In genomic region chr11:100628056-100628455, GRCm38 (mm10) we compare ENCODE assay signal across 23 mouse cellular contexts. TPM values are rescaled to one million over a fixed set of nuclear protein-coding genes. Genes with fewer than 3 reads are reported as not detected.
DNase-seq lines count a peak whose midpoint lies in the region; ATAC-seq and TF ChIP-seq lines count a peak whose summit lies in the region.
"Had no signal": no experiment of that assay in that cellular context is flagged by ENCODE, and none has a peak within 500 bp of the region (broad histone marks: within the 10 kb centered on the region; RNA-seq: fewer than 3 reads in every experiment).

No protein-coding gene starts in this region.

- peaks cover 22% of the 10 kb centered on the region for H3K4me1 ChIP-seq in embryonic facial prominence, embryonic 13.5 days
- peaks cover 33% of the 10 kb centered on the region for H3K4me1 ChIP-seq in embryonic facial prominence, embryonic 10.5 days
- peaks cover 11% of the 10 kb centered on the region for H3K4me1 ChIP-seq in midbrain, embryonic 16.5 days (ENCODE audit: control insufficient read depth, insufficient read depth, low read length)
- peaks cover 26% of the 10 kb centered on the region for H3K4me1 ChIP-seq in midbrain, embryonic 15.5 days
- no peaks in the 10 kb centered on the region for H3K4me1 ChIP-seq in embryonic fibroblast, embryonic 13.5 days (ENCODE audit: control insufficient read depth, insufficient read depth, low read length)
- peaks cover 31% of the 10 kb centered on the region for H3K4me1 ChIP-seq in liver, postnatal 0 days (ENCODE audit: insufficient read depth)

- no peak for ATAC-seq in embryonic facial prominence, embryonic 13.5 days (ENCODE audit: insufficient number of reproducible peaks, insufficient read depth, low FRiP score, low TSS enrichment, low read depth)
- ATAC-seq in midbrain, embryonic 16.5 days = no peak
- ATAC-seq in midbrain, embryonic 15.5 days (replicated peaks) = no peak
- no peak for ATAC-seq in liver, postnatal 0 days
- ATAC-seq: liver, embryonic 12.5 days had no signal

- WGBS in embryonic facial prominence, embryonic 13.5 days = 86% methylated on average over 5 of the region's 5 CpGs
- 91% methylated on average over 5 of the region's 5 CpGs for WGBS in embryonic facial prominence, embryonic 10.5 days
- 93% methylated on average over 5 of the region's 5 CpGs for WGBS in midbrain, embryonic 16.5 days
- 93% methylated on average over 5 of the region's 5 CpGs for WGBS in midbrain, embryonic 15.5 days
- 64% methylated on average over 5 of the region's 5 CpGs for WGBS in liver, postnatal 0 days (ENCODE audit: insufficient replicate concordance)

- no peak for TF ChIP-seq EP300 in liver, postnatal 0 days (IDR thresholded peaks at IDR 0.05; ENCODE audit: low read depth)

- 0 out of 2 replicates have a peak overlapping the region, but pooled peaks have one; percentile 60 for H3K9ac ChIP-seq in embryonic facial prominence, embryonic 13.5 days
- peak overlapping the region; percentile 8; the same call in 1 of the 2 replicates for H3K9ac ChIP-seq in midbrain, embryonic 16.5 days (ENCODE audit: low read depth, low read length)
- no peak overlapping the region for H3K9ac ChIP-seq in midbrain, embryonic 15.5 days
- H3K9ac ChIP-seq in liver, postnatal 0 days (replicated peaks) = no peak overlapping the region
- H3K9ac ChIP-seq: forebrain, postnatal 0 days; heart, embryonic 13.5 days; limb, embryonic 13.5 days; liver, embryonic 12.5 days had no signal

- no peak for TF ChIP-seq CTCF in embryonic fibroblast, embryonic 13.5 days (IDR thresholded peaks at IDR 0.05; ENCODE audit: borderline replicate concordance, insufficient read depth, low read length)
- no peak for TF ChIP-seq CTCF in liver, postnatal 0 days (IDR thresholded peaks at IDR 0.05; ENCODE audit: low read depth)

- H3K36me3 ChIP-seq in embryonic facial prominence, embryonic 13.5 days = peaks cover 38% of the 10 kb centered on the region
- H3K36me3 ChIP-seq in embryonic facial prominence, embryonic 10.5 days (replicated peaks) = peaks cover 38% of the 10 kb centered on the region
- H3K36me3 ChIP-seq in midbrain, embryonic 16.5 days (ENCODE audit: control insufficient read depth, insufficient read depth, low read length) = 0 out of 2 replicates have a peak, but pooled peaks cover 2% of the 10 kb centered on the region
- H3K36me3 ChIP-seq in midbrain, embryonic 15.5 days (replicated peaks) = peaks cover 19% of the 10 kb centered on the region; the same call in 1 of the 2 replicates
- H3K36me3 ChIP-seq in liver, postnatal 0 days (replicated peaks; ENCODE audit: insufficient read depth, low read length) = peaks cover 19% of the 10 kb centered on the region

- H3K4me3 ChIP-seq in embryonic facial prominence, embryonic 13.5 days = no peak overlapping the region
- no peak overlapping the region for H3K4me3 ChIP-seq in embryonic facial prominence, embryonic 10.5 days
- H3K4me3 ChIP-seq in midbrain, embryonic 16.5 days (ENCODE audit: low read depth, low read length) = no peak overlapping the region
- H3K4me3 ChIP-seq in midbrain, embryonic 15.5 days = no peak overlapping the region
- H3K4me3 ChIP-seq in embryonic fibroblast, embryonic 13.5 days (ENCODE audit: insufficient read depth, low read length) = no peak overlapping the region
- H3K4me3 ChIP-seq in liver, postnatal 0 days (ENCODE audit: low read depth, low read length) = no peak overlapping the region
- H3K4me3 ChIP-seq: heart, adult 2 months; heart, embryonic 13.5 days; limb, embryonic 13.5 days; liver, embryonic 12.5 days; neural tube, embryonic 12.5 days had no signal

- TF ChIP-seq POLR2A in embryonic fibroblast, embryonic 13.5 days (IDR thresholded peaks at IDR 0.05; ENCODE audit: low read depth, low read length) = 0 out of 2 replicates have a peak, but pooled peaks have one; percentile 14

- no peaks in the 10 kb centered on the region for H3K9me3 ChIP-seq in embryonic facial prominence, embryonic 13.5 days
- H3K9me3 ChIP-seq in embryonic facial prominence, embryonic 10.5 days = no peaks in the 10 kb centered on the region
- H3K9me3 ChIP-seq in midbrain, embryonic 16.5 days (replicated peaks; ENCODE audit: control insufficient read depth, low read length, poor library complexity, severe bottlenecking) = no peaks in the 10 kb centered on the region
- H3K9me3 ChIP-seq in midbrain, embryonic 15.5 days = no peaks in the 10 kb centered on the region
- no peaks in the 10 kb centered on the region for H3K9me3 ChIP-seq in liver, postnatal 0 days (ENCODE audit: low read length)
- H3K9me3 ChIP-seq: heart, embryonic 13.5 days; limb, embryonic 13.5 days; liver, embryonic 12.5 days; neural tube, embryonic 12.5 days had no signal

- H3K27ac ChIP-seq in embryonic facial prominence, embryonic 13.5 days = no peak overlapping the region
- H3K27ac ChIP-seq in embryonic facial prominence, embryonic 10.5 days (replicated peaks) = no peak overlapping the region
- H3K27ac ChIP-seq in midbrain, embryonic 16.5 days (ENCODE audit: low read length) = no peak overlapping the region
- H3K27ac ChIP-seq in midbrain, embryonic 15.5 days = no peak overlapping the region
- no peak overlapping the region for H3K27ac ChIP-seq in embryonic fibroblast, embryonic 13.5 days (ENCODE audit: insufficient read depth, low read length)
- no peak overlapping the region for H3K27ac ChIP-seq in liver, postnatal 0 days (ENCODE audit: low read depth)
- H3K27ac ChIP-seq: heart, adult 2 months; heart, embryonic 13.5 days; limb, embryonic 13.5 days; liver, embryonic 12.5 days; neural tube, embryonic 12.5 days had no signal

- peaks cover 5% of the 10 kb centered on the region; the same call in 1 of the 2 replicates for H3K27me3 ChIP-seq in embryonic facial prominence, embryonic 13.5 days
- 0 out of 2 replicates have a peak, but pooled peaks cover 4% of the 10 kb centered on the region for H3K27me3 ChIP-seq in embryonic facial prominence, embryonic 10.5 days (replicated peaks; ENCODE audit: low read depth, poor library complexity, severe bottlenecking)
- no peaks in the 10 kb centered on the region for H3K27me3 ChIP-seq in midbrain, embryonic 16.5 days (ENCODE audit: control insufficient read depth, insufficient read depth, low read depth, low read length)
- no peaks in the 10 kb centered on the region for H3K27me3 ChIP-seq in midbrain, embryonic 15.5 days (replicated peaks)
- H3K27me3 ChIP-seq in liver, postnatal 0 days (ENCODE audit: insufficient read depth, low read length) = no peaks in the 10 kb centered on the region
- H3K27me3 ChIP-seq: neural tube, embryonic 12.5 days had no signal

- DNase-seq in embryonic facial prominence, embryonic 10.5 days (ENCODE audit: low spot score) = no peak
- DNase-seq in liver, postnatal 0 days = no peak
- no peak for DNase-seq in embryo, embryonic 9.5 days (ENCODE audit: extremely low spot score)
- DNase-seq: adrenal gland, adult 2 months; cerebellum, adult 11-12 months; embryo, embryonic 11 days; forebrain, postnatal 0 days; heart, adult 2 months; heart, postnatal 14 days; kidney, adult 18-20 months; lung, adult 2 months; right cerebral cortex, postnatal 4 days; thymus, adult 18-20 months; thymus, postnatal 4 days had no signal

- H3K4me2 ChIP-seq in embryonic facial prominence, embryonic 13.5 days = no peak overlapping the region
- H3K4me2 ChIP-seq in midbrain, embryonic 16.5 days (ENCODE audit: low read length) = no peak overlapping the region
- no peak overlapping the region for H3K4me2 ChIP-seq in midbrain, embryonic 15.5 days
- H3K4me2 ChIP-seq in liver, postnatal 0 days (ENCODE audit: low read depth, low read length) = no peak overlapping the region
- H3K4me2 ChIP-seq: heart, embryonic 13.5 days; limb, embryonic 13.5 days; liver, embryonic 12.5 days; midbrain, embryonic 11.5 days had no signal

RNA-seq across cellular contexts. Expression of gene Dnajc7, which starts 8.1 kb away (rescaled TPM):
- 277 and 293 TPM in 2 replicates for polyA plus RNA-seq in embryonic facial prominence, embryonic 13.5 days (2015; fragmentation: Nextera tagmentation; extraction: Ambion mirVana)
- 272 and 279 TPM in 2 replicates for polyA plus RNA-seq in embryonic facial prominence, embryonic 10.5 days (2016; fragmentation: Nextera tagmentation; extraction: Ambion mirVana)
- polyA plus RNA-seq in midbrain, embryonic 16.5 days (2015; fragmentation: Nextera tagmentation; extraction: Ambion mirVana) = 289 and 327 TPM in 2 replicates
- 298 and 326 TPM in 2 replicates for polyA plus RNA-seq in midbrain, embryonic 15.5 days (2015; fragmentation: Nextera tagmentation; extraction: Ambion mirVana)
- 214 and 225 TPM in 2 replicates for polyA plus RNA-seq in embryonic fibroblast, embryonic 13.5 days (2011; ENCODE audit: insufficient read length, low read depth, missing spikeins)
- 45.1 and 49.1 TPM in 2 replicates for polyA plus RNA-seq in liver, postnatal 0 days (2015; fragmentation: Nextera tagmentation; extraction: Ambion mirVana)

RNA-seq across cellular contexts. Expression of gene Nkiras2, which starts 9.0 kb away (rescaled TPM):
- 78.9 and 79.0 TPM in 2 replicates for polyA plus RNA-seq in embryonic facial prominence, embryonic 13.5 days (2015; fragmentation: Nextera tagmentation; extraction: Ambion mirVana)
- polyA plus RNA-seq in embryonic facial prominence, embryonic 10.5 days (2016; fragmentation: Nextera tagmentation; extraction: Ambion mirVana) = 77.2 and 81.4 TPM in 2 replicates
- 97.7 TPM in 2 replicates for polyA plus RNA-seq in midbrain, embryonic 16.5 days (2015; fragmentation: Nextera tagmentation; extraction: Ambion mirVana)
- 111 and 115 TPM in 2 replicates for polyA plus RNA-seq in midbrain, embryonic 15.5 days (2015; fragmentation: Nextera tagmentation; extraction: Ambion mirVana)
- 29.2 and 29.9 TPM in 2 replicates for polyA plus RNA-seq in embryonic fibroblast, embryonic 13.5 days (2011; ENCODE audit: insufficient read length, low read depth, missing spikeins)
- 18.3 and 19.2 TPM in 2 replicates for polyA plus RNA-seq in liver, postnatal 0 days (2015; fragmentation: Nextera tagmentation; extraction: Ambion mirVana)

RNA-seq across cellular contexts. Expression of gene Cnp, which starts 53.4 kb away (rescaled TPM):
- 28.0 and 31.4 TPM in 2 replicates for polyA plus RNA-seq in embryonic facial prominence, embryonic 13.5 days (2015; fragmentation: Nextera tagmentation; extraction: Ambion mirVana)
- 21.3 and 25.1 TPM in 2 replicates for polyA plus RNA-seq in embryonic facial prominence, embryonic 10.5 days (2016; fragmentation: Nextera tagmentation; extraction: Ambion mirVana)
- 46.5 and 57.8 TPM in 2 replicates for polyA plus RNA-seq in midbrain, embryonic 16.5 days (2015; fragmentation: Nextera tagmentation; extraction: Ambion mirVana)
- 38.3 and 40.0 TPM in 2 replicates for polyA plus RNA-seq in midbrain, embryonic 15.5 days (2015; fragmentation: Nextera tagmentation; extraction: Ambion mirVana)
- polyA plus RNA-seq in embryonic fibroblast, embryonic 13.5 days (2011; ENCODE audit: insufficient read length, low read depth, missing spikeins) = 10.1 and 10.6 TPM in 2 replicates
- 20.2 and 21.9 TPM in 2 replicates for polyA plus RNA-seq in liver, postnatal 0 days (2015; fragmentation: Nextera tagmentation; extraction: Ambion mirVana)

Comparison
In these comparisons a context has a peak if more than half of its experiments do, and no peak if none do; other contexts are left out.
1. H3K9ac ChIP-seq: peak in embryonic facial prominence, embryonic 13.5 days (single experiment) and midbrain, embryonic 16.5 days (single experiment); none in midbrain, embryonic 15.5 days (single experiment) and liver, postnatal 0 days (single experiment).